Mouse (Mus musculus) ES-E14 (cell line): ENCODE results near the gene Tmem229b. TPM values are rescaled to one million over a fixed set of nuclear protein-coding genes. Genes with fewer than 3 reads are reported as not detected.

Source experiments
- DNase-seq: peaks from one replicate; pipeline ENCODE4 v3.0.0-alpha.2; 2013; ENCODE audit warnings: low read depth, low spot score
- H3K27ac ChIP-seq: 2 replicates; pipeline ENCODE4 v1.5.1; 2012; ENCODE audit warnings: low read depth, mild to moderate bottlenecking, low read length, moderate library complexity, mixed read lengths; ENCODE audit not compliant: poor library complexity, insufficient read depth, severe bottlenecking
- H3K36me3 ChIP-seq: 2 replicates; pipeline ENCODE4 v1.6.1; 2012; ENCODE audit warnings: mild to moderate bottlenecking, low read length, moderate library complexity, mixed read lengths; ENCODE audit not compliant: control insufficient read depth, poor library complexity, insufficient read depth, severe bottlenecking
- H3K4me1 ChIP-seq, 2 experiments: fragments of 150-350 bp in 1 of 2; sonication (generic) in 1 of 2; 2 replicates each; pipeline ENCODE4 v1.6.1; 2012; ENCODE audit warnings: low read length in 2 of 2, mild to moderate bottlenecking in 1 of 2, mixed read lengths in 1 of 2; ENCODE audit not compliant: control insufficient read depth in 2 of 2, insufficient read depth in 2 of 2, poor library complexity in 1 of 2
- H3K4me3 ChIP-seq, 2 experiments: fragments of 150-350 bp in 1 of 2; sonication (generic) in 1 of 2; 2 replicates each; pipeline ENCODE4 v1.5.1; 2012; ENCODE audit warnings: low read length in 2 of 2, low read depth in 1 of 2, mild to moderate bottlenecking in 1 of 2, mixed read lengths in 1 of 2; ENCODE audit not compliant: insufficient read depth in 1 of 2, poor library complexity in 1 of 2, severe bottlenecking in 1 of 2
- H3K9ac ChIP-seq: 2 replicates; pipeline ENCODE4 v1.6.1; 2012; ENCODE audit warnings: low read depth, mild to moderate bottlenecking, low read length, mixed read lengths; ENCODE audit not compliant: poor library complexity, insufficient read depth, severe bottlenecking
- H3K9me3 ChIP-seq: fragments of 150-350 bp; sonication (generic); 2 replicates; pipeline ENCODE4 v1.6.1; 2012; ENCODE audit warnings: low read depth, mild to moderate bottlenecking, low read length; ENCODE audit not compliant: control insufficient read depth, insufficient read depth
- CHD2 ChIP-seq: IDR thresholded peaks from 2 replicates; pipeline ENCODE4 v1.6.1; 2014; ENCODE audit warnings: mild to moderate bottlenecking, low read depth, low read length, inconsistent platforms
- HCFC1 ChIP-seq: IDR thresholded peaks from 2 replicates; pipeline ENCODE4 v1.6.1; 2012; ENCODE audit warnings: low read length, inconsistent platforms, borderline replicate concordance; ENCODE audit not compliant: insufficient read depth
- MAFK ChIP-seq: IDR thresholded peaks from 2 replicates; pipeline ENCODE4 v1.6.1; 2014; ENCODE audit warnings: mild to moderate bottlenecking, low read depth, low read length, inconsistent platforms; ENCODE audit not compliant: insufficient read depth
- ZC3H11A ChIP-seq: IDR thresholded peaks from 2 replicates; pipeline ENCODE4 v1.6.1; 2012; ENCODE audit warnings: low read depth, mild to moderate bottlenecking, inconsistent platforms, low read length, borderline replicate concordance
- ZNF384 ChIP-seq: IDR thresholded peaks from 2 replicates; pipeline ENCODE4 v1.6.1; 2012; ENCODE audit warnings: low read depth, low read length, inconsistent platforms
- in situ Hi-C, 2 experiments: fragments of 600-800 bp; cut with MboI; formaldehyde crosslinking; loops; one replicate each; pipeline ENCODE4 v1.15.1; 2025; ENCODE audit warnings: low sequenced_read_pairs in 2 of 2, inconsistent platforms in 1 of 2; ENCODE audit not compliant: unreplicated experiment in 2 of 2
- total RNA-seq: library from RNA; depleted of rRNA; stranded (reverse); fragments of 300-350 nt; gene quantifications from 2 replicates; pipeline ENCODE4 v1.2.3, GENCODE M21; 2012; rRNA removed

Gene Tmem229b
- 6.1 TPM in 2 replicates for total RNA-seq

DNA sequence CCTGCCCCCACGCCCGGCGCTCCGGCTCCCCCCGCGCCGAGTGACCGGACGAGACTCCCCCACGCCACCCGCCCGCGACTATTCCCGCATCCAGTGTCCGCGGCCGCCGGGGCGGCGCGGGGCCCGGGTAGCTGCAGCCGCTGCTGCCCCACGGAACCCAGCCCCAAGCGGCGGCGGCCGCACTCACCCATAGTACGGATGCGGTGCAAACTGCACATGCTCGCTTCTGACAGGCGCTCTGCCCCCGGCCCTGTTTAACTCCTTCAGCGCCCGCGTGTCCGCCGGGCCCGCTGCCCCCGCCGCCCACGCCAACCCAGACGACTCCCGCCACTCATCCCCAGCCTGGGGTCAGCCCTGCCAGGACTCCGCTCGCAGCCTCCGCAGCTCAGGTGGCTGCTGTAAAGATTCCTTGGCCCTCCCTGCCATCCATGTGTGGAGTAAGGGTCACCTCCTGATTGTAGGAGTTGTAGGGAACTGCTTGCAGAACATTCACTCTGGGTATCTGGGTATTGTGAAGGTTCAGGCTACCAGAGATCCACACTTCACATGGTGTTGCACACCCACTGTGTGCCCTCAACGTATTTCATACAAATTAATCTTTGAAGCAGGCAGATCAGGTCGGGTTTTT, at the start of gene Tmem229b:
Gene Tmem229b (minus strand): TSS at position 502 of the 628 bp plus-strand sequence.
- no peaks in the 10 kb centered on the region for H3K36me3 ChIP-seq
- no peak within 1 kb of the TSS for H3K27ac ChIP-seq
- peak within 1 kb of the TSS; percentile 92 to 95 for H3K4me3 ChIP-seq
- DNase-seq = no peak
- H3K4me1 ChIP-seq = peaks cover 0 to 3% of the 10 kb centered on the region in 2 experiments; a peak in 2 of 4 replicates
- TF ChIP-seq CHD2 (no peak), HCFC1 (no peak), ZC3H11A (no peak), MAFK (no peak), ZNF384 (no peak)
- peak within 1 kb of the TSS; percentile 83 for H3K9ac ChIP-seq
- H3K9me3 ChIP-seq = no peaks in the 10 kb centered on the region
- in situ Hi-C loops = no loop called here

DNA sequence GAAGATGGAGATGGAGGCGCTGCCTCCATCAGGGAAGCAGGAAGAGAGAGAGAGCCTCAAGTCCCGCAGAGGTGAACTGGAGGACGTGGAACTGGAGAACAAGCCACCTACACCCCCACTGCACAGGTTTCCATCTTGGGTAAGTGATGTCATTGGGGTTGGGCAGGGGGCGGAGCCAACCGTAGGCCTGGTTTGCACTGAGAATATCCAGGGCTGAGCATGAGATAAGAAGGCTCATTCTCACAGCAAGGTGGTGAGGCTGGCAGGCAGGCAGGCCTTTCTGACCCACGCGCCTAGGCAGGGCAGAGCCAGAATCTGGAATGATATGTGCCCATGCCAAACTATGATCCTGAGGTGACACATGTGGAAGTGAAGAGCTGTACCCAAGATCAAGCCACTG, 47.8 kb upstream of the Tmem229b start:
- no peaks in the 10 kb centered on the region for H3K9me3 ChIP-seq
- H3K4me3 ChIP-seq = no peak overlapping the region
- TF ChIP-seq HCFC1 = no peak
- no peak for TF ChIP-seq ZC3H11A
- H3K9ac ChIP-seq = no peak overlapping the region
- 0 out of 4 replicates have a peak, but pooled peaks cover 0 to 3% of the 10 kb centered on the region in 2 experiments for H3K4me1 ChIP-seq
- peaks cover 5% of the 10 kb centered on the region; the same call in 1 of the 2 replicates for H3K36me3 ChIP-seq
- in situ Hi-C loops = no loop called here
- DNase-seq = no peak
- H3K27ac ChIP-seq = no peak overlapping the region

DNA sequence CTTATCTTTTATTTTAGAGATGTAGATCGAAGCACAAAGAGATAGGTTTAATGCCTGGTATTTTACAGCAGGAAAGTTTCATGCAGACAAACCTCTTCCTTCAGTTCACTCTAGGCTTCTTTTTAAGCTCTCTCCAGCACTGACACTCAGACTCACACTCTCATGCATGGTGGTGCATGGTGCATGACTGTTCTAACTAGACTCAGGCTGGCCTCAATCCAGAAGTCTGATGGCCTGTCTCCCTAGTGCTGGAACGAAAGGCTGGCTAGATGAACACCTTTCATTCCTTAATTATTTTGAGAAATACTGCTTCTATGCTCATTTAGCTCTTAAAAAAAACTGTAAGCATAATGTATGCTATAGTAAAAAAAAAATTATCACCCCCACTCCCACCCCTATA, 44.6 kb upstream of the Tmem229b start:
- Histone ChIP-seq H3K4me1 (0 out of 4 replicates have a peak, but pooled peaks cover 0 to 3% of the 10 kb centered on the region in 2 experiments), H3K9me3 (no peaks in the 10 kb centered on the region), H3K9ac (no peak overlapping the region), H3K27ac (no peak overlapping the region), H3K4me3 (no peak overlapping the region), H3K36me3 (no peaks in the 10 kb centered on the region; the same call in 1 of the 2 replicates)
- TF ChIP-seq CHD2 = no peak
- no peak for TF ChIP-seq ZC3H11A
- TF ChIP-seq ZNF384 = no peak
- TF ChIP-seq MAFK = no peak
- no peak for TF ChIP-seq HCFC1
- no peak for DNase-seq
- in situ Hi-C loops = no loop called here

DNA sequence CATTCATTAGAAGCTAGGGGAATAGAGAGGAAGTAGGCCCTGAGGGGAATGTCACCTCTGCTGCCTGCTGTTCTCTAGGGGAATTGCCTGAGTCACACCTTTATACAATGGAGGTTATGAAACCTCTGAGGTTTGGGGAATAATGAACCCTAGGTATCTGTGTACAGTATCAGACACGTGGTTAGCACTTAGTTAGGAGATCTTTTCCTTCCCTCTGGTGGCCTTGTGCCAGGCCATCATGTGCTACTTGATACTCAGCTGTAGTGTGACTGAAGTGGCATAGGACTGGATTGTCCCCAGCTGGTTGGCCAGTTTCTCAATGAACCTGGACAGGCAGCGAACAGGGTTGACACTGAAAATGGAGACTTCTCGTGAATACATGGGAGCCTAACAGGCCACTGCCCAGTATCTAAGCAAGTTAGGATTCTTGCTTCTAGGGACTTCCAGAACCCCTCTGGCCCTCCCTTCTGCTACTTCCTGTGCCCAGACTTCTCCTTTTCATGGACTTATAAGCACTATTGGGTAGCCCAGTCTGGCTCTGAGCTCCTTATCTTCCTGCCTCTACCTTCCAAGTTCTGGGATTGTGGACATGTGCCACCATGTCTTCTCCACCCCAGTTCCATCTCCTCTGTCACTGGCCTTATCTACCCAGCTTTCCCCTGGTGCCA, 43.3 kb upstream of the Tmem229b start:
- TF ChIP-seq CHD2 (no peak), ZC3H11A (no peak), MAFK (no peak), ZNF384 (no peak), HCFC1 (no peak)
- no peaks in the 10 kb centered on the region; the same call in 1 of the 2 replicates for H3K36me3 ChIP-seq

More for the DNA sequence above, 43.3 kb upstream of the Tmem229b start:
- Histone ChIP-seq H3K27ac (no peak overlapping the region), H3K9me3 (no peaks in the 10 kb centered on the region), H3K4me1 (0 out of 4 replicates have a peak, but pooled peaks cover 0 to 3% of the 10 kb centered on the region in 2 experiments), H3K4me3 (no peak overlapping the region), H3K9ac (no peak overlapping the region)
- no peak for DNase-seq
- in situ Hi-C loops = no loop called here
